Mouse (Mus musculus): Measurements from ENCODE around the gene Gm28053.

Gene Gm28053

DNA sequence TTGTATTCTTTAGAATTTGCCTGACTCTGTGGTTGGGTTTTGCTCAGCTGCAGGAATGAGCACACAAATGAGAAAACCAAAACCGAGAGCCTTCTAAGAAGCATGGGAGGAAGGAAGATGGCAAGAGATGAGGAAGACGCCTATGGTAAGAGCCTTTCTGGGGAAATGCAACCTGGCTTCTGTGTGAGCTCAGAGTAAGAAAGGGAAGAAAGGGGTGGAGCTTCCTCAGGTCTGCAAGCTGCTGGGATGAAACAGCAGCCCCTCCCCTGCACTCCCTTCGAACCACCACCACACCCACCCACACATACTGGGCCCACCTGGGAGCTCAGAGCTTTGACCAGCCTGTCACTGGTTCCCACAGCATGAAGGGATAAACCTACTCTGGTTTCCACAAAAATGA lies 22.9 kb downstream of the Gm28053 start:
- no peak for DNase-seq (ENCODE audit: low spot score)

DNA sequence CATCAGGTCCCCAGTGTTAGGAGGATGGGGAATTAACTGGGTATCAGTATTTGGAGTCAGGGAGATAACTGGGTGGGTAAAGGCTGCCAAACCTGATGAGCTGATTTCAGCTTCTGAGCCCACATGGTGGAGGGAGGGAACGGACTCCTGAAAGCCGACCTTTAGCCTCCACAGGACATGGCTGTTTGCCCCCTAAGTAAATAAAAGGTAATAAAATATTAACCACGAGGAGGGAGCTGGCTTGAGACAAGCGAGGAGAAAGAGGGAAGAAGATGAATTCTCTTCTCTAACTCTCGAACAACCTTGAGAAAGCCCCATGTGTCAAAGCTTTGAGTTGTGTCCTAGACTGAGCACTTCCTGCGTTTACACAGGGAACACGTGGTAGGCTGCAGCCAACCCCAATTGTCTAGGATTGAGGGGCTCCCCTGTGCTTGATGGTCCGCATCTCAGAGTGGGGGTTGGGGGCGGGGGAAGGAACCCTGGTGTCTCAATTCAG lies 23.4 kb downstream of the Gm28053 start:
- no peak for DNase-seq (ENCODE audit: low spot score)

DNA sequence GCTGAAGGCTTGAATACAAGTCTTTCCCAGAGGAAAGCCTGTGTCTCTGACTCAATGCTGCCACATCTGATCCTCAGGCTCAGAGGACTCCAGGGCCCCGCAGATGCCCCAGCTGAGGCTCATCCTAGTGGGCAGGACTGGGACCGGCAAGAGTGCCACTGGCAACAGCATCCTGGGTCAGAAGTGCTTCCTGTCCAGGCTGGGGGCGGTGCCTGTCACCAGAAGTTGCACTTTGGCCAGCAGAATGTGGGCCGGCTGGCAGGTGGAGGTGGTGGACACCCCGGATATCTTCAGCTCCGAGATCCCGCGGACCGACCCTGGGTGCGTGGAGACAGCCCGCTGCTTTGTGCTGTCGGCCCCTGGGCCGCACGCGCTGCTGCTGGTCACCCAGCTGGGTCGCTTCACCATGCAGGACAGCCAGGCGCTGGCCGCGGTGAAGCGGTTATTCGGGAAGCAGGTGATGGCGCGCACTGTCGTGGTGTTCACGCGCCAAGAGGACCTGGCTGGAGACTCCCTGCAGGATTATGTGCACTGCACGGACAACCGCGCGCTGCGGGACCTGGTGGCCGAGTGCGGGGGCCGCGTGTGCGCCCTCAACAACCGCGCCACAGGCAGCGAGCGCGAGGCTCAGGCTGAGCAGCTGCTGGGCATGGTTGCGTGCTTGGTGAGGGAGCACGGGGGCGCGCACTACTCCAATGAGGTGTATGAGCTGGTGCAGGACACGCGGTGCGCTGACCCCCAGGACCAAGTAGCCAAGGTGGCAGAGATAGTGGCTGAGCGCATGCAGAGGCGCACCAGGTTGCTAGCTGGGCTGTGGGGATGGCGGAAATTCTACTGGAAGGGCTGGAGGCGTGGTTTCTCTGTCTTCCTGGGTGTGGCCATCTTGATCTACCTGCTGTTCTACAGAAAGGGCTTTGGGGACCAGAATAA lies 24.3 kb downstream of the Gm28053 start:
- DNase-seq (ENCODE audit: low spot score) = peak; percentile 22

DNA sequence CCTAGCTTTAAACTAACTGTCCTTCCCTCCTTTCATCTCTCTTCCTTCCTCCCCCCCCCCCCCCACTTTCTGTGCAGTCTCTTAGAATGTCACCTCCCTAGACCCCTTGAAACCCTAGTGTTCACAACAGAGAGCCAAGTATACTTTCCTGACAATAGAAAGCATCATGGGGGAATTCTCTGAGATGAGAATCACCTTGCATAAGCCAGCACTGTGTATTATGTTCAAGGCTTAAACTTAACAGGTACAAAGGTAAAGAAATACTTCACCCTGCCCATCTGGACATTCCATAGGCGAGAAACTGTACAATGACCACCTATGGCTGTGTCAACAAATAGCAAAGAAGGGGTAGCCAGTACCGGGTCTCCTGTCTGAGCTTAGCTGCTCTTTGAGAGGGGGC lies 27.1 kb downstream of the Gm28053 start:
- DNase-seq (ENCODE audit: low spot score) = no peak

DNA sequence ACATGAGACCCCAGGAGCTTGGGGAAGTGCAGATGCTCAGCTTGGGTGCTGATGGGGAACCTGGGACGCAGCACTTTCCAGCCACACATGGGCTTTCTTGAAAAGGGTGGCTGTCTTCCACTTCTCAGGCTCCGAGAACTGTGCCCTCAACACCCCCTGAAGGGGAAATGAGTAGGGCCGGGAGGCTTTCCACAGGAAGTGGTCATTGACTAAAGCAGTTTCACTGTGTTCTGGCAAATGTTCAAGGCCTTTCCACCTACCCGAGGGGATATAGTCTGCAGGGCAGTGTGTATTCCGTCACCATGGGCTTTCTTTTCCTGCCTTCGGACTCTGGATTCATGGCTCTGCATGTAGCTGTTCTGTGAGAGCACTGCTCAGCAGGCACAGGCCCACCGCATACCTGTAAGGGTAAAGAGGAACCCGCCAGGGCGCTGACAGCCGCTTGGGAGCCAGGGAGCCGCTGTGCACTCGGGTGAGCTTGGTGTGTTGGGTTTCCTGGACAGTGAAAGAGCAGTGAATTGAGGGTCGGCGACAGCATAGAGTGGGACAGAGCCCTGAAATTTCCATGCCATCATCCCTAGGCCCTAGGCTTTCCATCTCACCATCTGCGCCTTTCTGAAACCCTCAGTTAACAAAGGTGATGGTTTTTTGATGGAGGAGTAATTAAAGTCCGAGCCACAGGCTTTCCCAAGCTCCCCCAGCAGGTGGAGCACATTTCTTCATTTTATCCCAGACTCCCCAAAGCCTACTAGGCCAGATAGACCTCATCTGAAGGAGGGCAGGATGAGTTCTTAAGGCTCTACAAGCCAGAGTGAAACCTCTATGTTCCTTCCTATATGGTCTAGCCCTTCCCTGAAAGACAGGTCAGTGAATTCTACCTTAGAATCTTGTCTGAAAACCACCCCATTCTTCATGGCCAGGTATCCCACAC lies 27.8 kb downstream of the Gm28053 start, which contains the start of gene Gimap5:
Gene Gimap5 (plus strand): TSS at position 239 of the 931 bp plus-strand sequence.
- DNase-seq (ENCODE audit: low spot score) = peak; percentile 63

DNA sequence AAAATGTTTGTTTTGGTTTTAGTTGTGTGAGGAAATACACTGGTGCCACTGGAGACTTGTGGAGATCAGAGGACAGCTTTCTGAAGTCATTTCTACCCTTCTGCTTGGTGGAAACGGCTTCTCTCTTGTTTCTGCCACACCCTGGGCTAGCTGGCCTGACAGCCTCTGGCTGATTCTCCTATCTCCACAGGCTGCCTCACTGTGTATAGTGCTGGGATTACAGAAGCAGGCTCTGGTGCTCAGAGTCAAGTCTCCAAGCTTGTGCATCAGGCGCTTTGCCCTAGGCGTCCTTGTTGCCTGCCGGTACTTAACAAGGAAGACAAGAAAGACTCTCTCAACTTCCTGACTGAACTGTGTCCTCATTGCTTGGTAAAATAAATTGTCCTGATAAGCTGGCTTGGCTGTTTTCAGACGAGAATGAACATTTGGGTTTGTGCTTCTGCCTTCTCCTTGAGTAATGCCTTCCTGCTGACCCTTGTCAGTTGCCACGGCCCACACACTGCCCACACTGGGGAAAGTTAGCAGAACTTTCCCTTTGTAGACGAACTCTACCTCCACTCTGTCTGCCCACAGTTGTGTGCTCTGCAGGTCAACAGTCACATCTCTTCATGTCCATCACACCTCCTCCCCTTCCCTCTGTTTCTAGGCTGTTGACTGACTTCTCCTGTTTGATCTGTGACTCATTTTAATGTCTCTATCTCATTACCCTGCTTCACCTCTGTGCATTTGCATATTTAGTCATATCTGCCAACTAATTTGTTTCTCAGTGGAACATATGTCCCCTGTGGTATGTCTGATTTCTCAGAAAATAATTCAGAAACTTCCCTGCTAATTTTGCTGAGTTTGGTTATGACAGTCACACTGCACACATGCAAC lies 28.9 kb downstream of the Gm28053 start:
- DNase-seq (ENCODE audit: low spot score) = no peak

DNA sequence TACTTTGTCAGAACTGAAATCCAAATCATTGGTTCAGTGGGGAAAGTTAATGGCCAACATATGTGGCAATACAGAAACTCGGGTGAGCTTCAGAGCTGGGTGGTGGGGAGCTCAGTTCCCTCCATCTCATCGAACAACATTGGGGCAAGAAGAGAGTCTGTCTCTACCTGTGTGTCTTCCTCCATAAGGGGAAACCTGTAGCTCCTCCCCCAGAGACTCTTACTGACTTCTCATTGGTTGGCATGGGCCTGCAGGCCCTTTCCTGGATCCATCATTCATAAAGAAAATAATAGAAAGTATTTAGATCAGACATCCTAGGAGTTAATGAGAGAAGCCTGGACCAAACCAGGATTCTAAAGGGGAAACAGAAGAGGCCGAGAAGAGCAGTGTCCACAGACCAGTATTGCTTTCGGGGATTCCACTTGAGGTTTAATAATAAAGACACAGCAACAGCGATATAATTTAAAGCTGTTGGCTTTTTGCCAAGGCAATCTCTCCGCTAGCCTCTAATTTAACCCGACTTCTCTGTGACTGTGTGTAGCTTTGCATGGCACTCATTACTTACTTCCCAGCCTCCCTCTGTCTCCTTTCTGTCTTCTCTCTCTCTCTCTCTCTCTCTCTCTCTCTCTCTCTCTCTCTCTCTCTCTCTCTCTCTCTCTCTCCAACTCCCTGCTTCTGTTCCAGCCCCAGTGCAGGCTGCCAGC lies 45.3 kb downstream of the Gm28053 start:
- no peak for DNase-seq (ENCODE audit: low spot score)

DNA sequence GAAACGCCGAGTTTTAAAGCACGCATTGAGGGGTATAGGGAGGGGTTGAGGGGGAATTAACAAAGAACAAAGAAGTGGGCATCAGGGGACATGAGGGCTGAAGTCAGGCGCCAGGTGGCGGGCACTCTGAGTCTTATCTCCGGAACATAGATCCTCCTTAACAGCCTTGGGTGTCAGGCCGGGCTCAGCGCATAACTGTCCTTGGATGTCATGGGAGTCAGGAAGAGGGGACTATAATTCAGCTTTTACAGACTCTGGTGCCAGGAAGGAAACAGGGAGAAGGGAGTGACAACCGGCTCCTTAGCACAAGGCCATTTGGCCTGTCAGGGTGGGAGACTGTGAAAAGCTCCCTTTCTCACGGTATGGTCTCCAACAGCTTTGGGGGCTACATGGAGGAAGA lies 46.1 kb downstream of the Gm28053 start:
- no peak for DNase-seq (ENCODE audit: low spot score)

DNA sequence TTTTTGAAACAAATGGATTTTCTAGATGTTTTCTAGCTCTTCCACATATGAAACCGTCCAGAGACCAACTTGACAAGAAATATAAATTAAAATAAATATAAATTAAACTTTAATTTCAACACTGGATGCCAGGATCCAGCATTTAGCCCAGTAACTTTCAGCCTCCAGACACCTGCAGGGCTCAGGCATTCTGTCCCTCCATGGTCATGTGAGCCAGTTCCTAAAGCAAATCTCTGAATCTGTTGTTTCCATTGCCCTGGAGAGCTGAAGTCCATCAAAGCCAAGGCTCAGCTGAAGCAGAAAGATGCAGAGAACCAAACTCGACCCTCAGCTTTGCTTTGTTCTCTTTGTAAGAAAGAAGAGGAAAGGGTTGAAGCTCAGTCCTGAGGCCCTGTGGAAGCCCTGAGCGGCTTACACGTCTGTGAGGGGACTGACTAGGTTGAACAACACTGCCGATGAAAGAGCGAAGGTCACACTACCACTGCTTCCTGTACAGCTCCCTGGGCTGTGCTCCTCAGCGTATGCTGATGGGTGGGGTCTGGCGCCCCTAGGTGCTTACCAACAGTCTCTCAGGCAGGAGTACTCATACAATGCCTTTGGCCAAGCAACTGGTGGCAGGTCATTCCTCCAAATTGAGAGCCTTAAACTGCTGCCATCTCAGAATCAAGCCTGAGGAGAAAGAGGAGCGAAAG lies 49.9 kb downstream of the Gm28053 start:
- no peak for DNase-seq (ENCODE audit: low spot score)

DNA sequence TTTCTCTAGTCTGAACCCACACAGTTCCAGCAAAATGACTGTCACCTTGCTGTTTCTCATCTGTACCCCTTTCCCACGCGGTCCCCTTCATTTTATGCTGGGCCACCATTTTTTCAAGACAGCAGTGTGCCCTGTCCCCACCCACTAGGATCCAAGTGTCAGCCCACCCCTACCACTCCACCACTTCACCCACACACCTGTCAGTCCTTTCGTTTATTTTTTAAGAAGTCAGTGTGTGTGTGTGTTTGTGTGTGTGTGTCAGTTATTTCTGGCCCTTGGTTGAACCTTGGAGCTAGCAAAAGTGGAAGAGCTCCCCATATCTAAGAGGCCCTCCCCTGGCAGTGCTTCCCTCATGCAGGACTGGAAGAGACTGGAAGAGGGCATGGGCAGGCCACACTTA lies 50.5 kb downstream of the Gm28053 start:
- no peak for DNase-seq (ENCODE audit: low spot score)

DNA sequence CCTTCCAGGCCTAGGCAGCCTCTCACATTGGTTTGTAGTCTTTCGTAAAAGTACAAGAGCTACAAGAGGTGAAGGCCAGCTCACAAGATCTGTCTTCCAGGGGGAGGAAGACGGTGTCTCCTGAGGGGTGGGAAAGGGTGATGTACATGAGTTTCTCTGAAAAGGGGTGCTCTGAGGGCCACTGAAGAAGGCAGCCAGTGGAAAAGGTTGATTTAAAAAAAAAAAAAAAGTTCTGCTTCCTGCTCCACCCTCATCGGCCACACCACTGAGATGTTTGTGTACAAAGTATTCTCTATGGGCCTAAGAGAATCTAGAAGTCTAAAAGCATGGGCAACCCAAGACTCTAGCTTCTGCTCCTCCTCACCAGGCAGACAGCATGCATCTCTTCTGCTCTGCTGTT lies 52.3 kb downstream of the Gm28053 start, which contains the start of gene Gimap3:
Gene Gimap3 (minus strand): TSS at position 156 of the 400 bp plus-strand sequence.
- DNase-seq (ENCODE audit: low spot score) = no peak

DNA sequence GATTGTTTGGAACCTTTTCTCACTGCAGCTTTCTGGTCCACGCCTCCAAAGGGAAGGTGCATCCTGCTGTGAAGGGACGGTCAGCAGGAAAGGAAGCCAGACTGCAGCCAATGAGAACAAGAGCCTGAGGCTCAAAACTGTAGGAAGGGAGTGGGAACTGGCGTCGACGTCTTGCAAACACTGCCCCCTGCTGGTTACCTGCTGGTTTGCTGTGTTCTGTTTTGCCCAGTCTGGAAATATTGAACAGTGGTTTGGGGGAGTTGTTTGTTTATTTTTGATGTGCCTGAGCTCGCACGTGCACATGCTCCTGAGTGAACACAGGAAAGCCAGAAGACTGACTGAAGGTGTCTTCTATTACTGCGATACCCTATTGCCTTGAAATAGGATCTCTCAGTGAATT lies 53.6 kb downstream of the Gm28053 start:
- DNase-seq (ENCODE audit: low spot score) = peak; percentile 89

DNA sequence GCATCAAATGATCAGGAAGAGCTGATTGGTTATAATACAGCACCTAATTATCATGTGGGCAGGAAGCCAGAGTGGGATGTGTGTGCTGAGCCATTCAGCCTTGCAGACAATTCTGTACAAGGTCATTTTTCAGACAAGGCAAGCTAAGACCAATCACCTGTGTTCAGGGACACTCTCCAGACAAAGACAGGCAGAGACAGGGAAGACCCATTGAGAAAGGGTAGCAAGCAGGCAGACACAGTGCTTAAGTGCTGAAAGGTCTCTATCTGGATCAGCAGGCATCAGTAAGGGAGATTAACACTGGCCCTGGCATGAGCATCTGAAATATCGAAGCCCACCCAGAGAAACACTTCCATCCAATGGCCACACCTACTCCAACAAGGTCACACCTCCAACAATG lies 66.0 kb downstream of the Gm28053 start:
- DNase-seq (ENCODE audit: low spot score) = no peak

DNA sequence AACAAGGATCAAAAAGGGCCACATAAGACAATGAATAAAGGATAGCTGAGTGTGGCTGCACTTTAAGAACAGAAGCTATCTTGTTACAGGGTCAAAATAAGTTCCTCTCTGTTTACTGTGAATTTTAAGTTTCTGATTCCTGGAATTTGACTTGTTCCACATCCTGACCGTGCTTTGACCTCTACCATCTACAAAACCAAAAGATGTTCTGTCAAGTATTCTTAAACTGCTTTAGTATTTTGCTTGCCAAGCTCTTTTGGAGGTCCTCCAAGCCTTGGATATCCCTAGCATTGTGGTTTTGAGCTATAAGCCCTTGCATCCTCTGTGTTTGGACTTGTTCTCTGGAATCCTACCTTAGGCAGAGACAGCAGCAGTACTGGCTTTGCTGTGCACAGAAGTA lies 66.8 kb downstream of the Gm28053 start:
- no peak for DNase-seq (ENCODE audit: low spot score)

DNA sequence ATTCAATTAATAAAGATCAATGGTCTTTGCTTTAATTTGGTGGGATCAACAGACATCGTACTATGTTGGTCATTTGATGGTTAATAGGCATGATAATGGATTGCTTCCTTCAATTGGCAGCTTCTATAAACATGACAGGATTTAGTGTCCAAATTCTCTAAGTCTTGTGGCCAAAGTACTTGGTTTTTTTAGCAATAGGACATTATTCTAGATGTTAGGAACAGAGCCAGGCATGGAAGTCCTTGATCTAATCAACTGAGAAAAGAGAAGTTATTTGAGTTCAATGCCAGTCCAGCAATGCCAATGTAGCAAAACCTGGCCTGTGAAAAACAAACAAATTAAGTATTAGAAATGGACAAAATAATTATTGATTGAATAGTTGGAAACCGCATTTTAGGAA lies 67.2 kb downstream of the Gm28053 start:
- no peak for DNase-seq (ENCODE audit: low spot score)

DNA sequence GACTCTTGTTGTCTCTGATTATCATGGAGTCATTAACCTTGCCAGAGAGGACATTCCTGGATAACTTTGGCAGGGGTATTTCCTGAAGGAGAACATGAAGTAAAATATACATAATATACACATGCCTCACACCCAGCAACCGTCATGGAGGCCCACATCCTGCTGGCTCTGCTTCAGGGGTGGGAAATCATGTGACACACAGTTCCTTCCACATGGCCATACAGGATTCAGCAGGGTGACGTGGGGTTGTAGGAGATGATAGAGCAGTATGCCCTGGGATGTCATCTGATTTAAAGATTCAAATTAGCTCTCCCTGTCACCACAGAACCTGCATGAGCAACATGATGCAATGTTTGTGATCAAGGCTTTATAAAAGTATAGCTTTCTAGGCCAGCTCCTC lies 69.5 kb downstream of the Gm28053 start:
- DNase-seq (ENCODE audit: low spot score) = no peak

DNA sequence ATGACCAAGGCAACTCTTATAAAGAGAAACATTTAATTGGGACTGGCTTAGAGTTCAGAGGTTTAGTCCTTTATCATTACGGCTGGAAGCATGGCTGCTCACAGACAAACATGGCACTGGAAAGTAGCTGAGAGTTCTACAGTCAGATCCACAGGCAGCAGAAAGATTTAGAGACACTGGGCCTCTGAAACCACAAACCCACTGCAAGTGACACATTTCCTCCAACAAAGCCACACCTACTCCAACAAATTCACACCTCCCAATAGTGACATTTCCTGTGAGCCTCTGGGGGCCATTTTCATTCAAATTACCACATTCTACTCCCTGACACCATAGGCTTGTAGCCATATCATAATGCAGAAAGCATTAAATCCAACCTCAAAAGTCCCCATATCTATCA lies 83.5 kb downstream of the Gm28053 start:
- no peak for DNase-seq (ENCODE audit: low spot score)
